Mouse (Mus musculus) left cerebral cortex, adult 11 months (tissue): ENCODE measurements around the gene Pex6.

Experiments used
- DNase-seq: peaks from one replicate; pipeline ENCODE4 v3.0.0; 2022; ENCODE audit warnings: low spot score

Gene Pex6

DNA sequence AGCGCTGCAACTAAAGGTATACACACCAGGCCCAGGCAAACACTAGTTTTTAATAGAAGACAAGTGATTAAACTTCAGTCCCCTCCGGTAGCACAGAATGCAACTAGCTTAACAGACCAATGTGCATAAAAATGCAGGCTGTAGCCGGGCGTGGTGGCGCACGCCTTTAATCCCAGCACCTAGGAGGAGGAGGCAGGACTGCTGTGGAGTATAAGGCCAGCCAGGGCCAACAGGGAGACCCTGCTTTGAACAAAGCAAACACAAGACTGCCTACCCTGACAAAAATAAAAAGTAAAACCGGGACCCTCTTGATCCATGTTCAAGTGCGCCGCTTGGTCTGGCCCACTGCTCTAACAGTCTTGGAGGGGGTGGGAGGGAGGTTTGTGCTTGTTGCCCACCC, 63.8 kb downstream of the Pex6 start:
- no peak for DNase-seq
